28 mouse cellular contexts compared by ENCODE assay signal in the genomic region with DNA sequence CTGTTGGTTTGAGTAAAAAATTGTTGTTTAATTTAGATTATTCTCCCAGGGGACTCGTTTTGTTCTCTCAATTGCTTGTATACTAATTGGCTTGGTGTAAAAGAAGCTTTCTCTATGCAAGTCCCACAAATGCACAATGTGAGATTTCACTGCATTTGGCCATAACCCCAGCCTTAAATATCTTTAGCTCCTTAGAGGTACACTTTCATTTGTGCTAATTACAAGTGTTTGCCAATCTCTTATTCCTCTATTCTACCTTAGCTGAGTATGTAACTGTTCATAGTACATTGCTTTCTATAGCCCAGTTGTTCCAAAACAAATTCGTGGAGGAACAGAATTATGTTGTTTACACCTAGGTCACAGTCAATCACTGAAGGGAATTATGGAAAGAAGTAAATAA.
A peak's percentile ranks its signal among the peaks of the same experiment; 100 is the strongest.
DNase-seq lines count a peak whose midpoint lies in the region; ATAC-seq and TF ChIP-seq lines count a peak whose summit lies in the region.
"Had no signal": no experiment of that assay in that cellular context is flagged by ENCODE, and none has a peak within 500 bp of the region (broad histone marks: within the 10 kb centered on the region; RNA-seq: fewer than 3 reads in every experiment).

No protein-coding gene starts in this region.

- no peaks in the 10 kb centered on the region for H3K27me3 ChIP-seq in hindbrain, embryonic 15.5 days
- no peaks in the 10 kb centered on the region for H3K27me3 ChIP-seq in hindbrain, embryonic 11.5 days (ENCODE audit: control insufficient read depth, insufficient read depth, low read length)
- H3K27me3 ChIP-seq in midbrain, postnatal 0 days (ENCODE audit: insufficient read depth, low read length) = no peaks in the 10 kb centered on the region
- H3K27me3 ChIP-seq in midbrain, embryonic 10.5 days (ENCODE audit: low read depth, poor library complexity, severe bottlenecking) = no peaks in the 10 kb centered on the region
- no peaks in the 10 kb centered on the region for H3K27me3 ChIP-seq in neural tube, embryonic 14.5 days (ENCODE audit: control insufficient read depth, insufficient read depth, low read length)
- H3K27me3 ChIP-seq: CH12.LX; embryonic facial prominence, embryonic 12.5 days; embryonic facial prominence, embryonic 15.5 days; heart, embryonic 12.5 days; heart, embryonic 15.5 days; Patski had no signal

- H3K36me3 ChIP-seq in hindbrain, embryonic 15.5 days = no peaks in the 10 kb centered on the region
- no peaks in the 10 kb centered on the region for H3K36me3 ChIP-seq in hindbrain, embryonic 11.5 days (ENCODE audit: control insufficient read depth, insufficient read depth, low read length)
- no peaks in the 10 kb centered on the region for H3K36me3 ChIP-seq in midbrain, postnatal 0 days (ENCODE audit: insufficient read depth, low read length)
- H3K36me3 ChIP-seq in midbrain, embryonic 10.5 days = no peaks in the 10 kb centered on the region
- no peaks in the 10 kb centered on the region for H3K36me3 ChIP-seq in neural tube, embryonic 14.5 days (ENCODE audit: control insufficient read depth, insufficient read depth, low read length)
- H3K36me3 ChIP-seq: embryonic facial prominence, embryonic 12.5 days; embryonic facial prominence, embryonic 15.5 days; G1E; heart, embryonic 12.5 days; heart, embryonic 15.5 days had no signal

- 55% methylated on average over 2 of the region's 2 CpGs for WGBS in hindbrain, embryonic 15.5 days
- 68% methylated on average over 2 of the region's 2 CpGs for WGBS in hindbrain, embryonic 11.5 days
- WGBS in midbrain, postnatal 0 days = 63% methylated on average over 2 of the region's 2 CpGs
- WGBS in midbrain, embryonic 10.5 days = 71% methylated on average over 2 of the region's 2 CpGs
- WGBS in neural tube, embryonic 14.5 days = 48% methylated on average over 2 of the region's 2 CpGs

- H3K9me3 ChIP-seq in hindbrain, embryonic 15.5 days = no peaks in the 10 kb centered on the region
- H3K9me3 ChIP-seq in hindbrain, embryonic 11.5 days (ENCODE audit: control insufficient read depth, low read length) = no peaks in the 10 kb centered on the region
- H3K9me3 ChIP-seq in midbrain, postnatal 0 days (ENCODE audit: low read length) = no peaks in the 10 kb centered on the region
- no peaks in the 10 kb centered on the region for H3K9me3 ChIP-seq in midbrain, embryonic 10.5 days (replicated peaks)
- H3K9me3 ChIP-seq in neural tube, embryonic 14.5 days (ENCODE audit: control insufficient read depth, low read length) = no peaks in the 10 kb centered on the region
- H3K9me3 ChIP-seq: embryonic facial prominence, embryonic 12.5 days; embryonic facial prominence, embryonic 15.5 days; heart, embryonic 12.5 days; heart, embryonic 15.5 days had no signal

- no peak overlapping the region for H3K9ac ChIP-seq in hindbrain, embryonic 15.5 days
- H3K9ac ChIP-seq in hindbrain, embryonic 11.5 days (ENCODE audit: low read depth, low read length) = no peak overlapping the region
- no peak overlapping the region for H3K9ac ChIP-seq in midbrain, postnatal 0 days (replicated peaks; ENCODE audit: low read length, poor library complexity, severe bottlenecking)
- no peak overlapping the region for H3K9ac ChIP-seq in neural tube, embryonic 14.5 days (replicated peaks; ENCODE audit: low read depth, low read length)
- H3K9ac ChIP-seq: embryonic facial prominence, embryonic 12.5 days; embryonic facial prominence, embryonic 15.5 days; forebrain, postnatal 0 days; heart, embryonic 12.5 days; heart, embryonic 15.5 days had no signal

- no peak overlapping the region for H3K4me2 ChIP-seq in hindbrain, embryonic 15.5 days
- H3K4me2 ChIP-seq in hindbrain, embryonic 11.5 days (replicated peaks; ENCODE audit: low read depth, low read length) = no peak overlapping the region
- no peak overlapping the region for H3K4me2 ChIP-seq in midbrain, postnatal 0 days (ENCODE audit: low read depth, low read length, poor library complexity, severe bottlenecking)
- no peak overlapping the region for H3K4me2 ChIP-seq in neural tube, embryonic 14.5 days (ENCODE audit: low read depth, low read length)
- H3K4me2 ChIP-seq: embryonic facial prominence, embryonic 12.5 days; embryonic facial prominence, embryonic 15.5 days; heart, embryonic 12.5 days; heart, embryonic 15.5 days had no signal

- DNase-seq in hindbrain, embryonic 11.5 days (ENCODE audit: low spot score) = no peak
- DNase-seq in midbrain, postnatal 0 days (ENCODE audit: low spot score) = peak; percentile 34
- no peak for DNase-seq in midbrain, embryonic 10.5 days (ENCODE audit: low spot score)
- no peak for DNase-seq in left cerebral cortex, adult 11 months (ENCODE audit: low spot score)
- DNase-seq: adrenal gland, postnatal 10 days; adrenal gland, postnatal 36 days; B cell, adult 2 months; cerebellum, adult 11 months; cerebellum, adult 2 months; cerebellum, adult 9-11 months; cerebellum, postnatal 25 days; forebrain, postnatal 0 days; gastrocnemius, adult 2 months; gastrocnemius, postnatal 14 days; heart, adult 18-20 months; heart, postnatal 10 days; heart, postnatal 36 days had no signal

- no peak overlapping the region for H3K4me3 ChIP-seq in hindbrain, embryonic 15.5 days
- no peak overlapping the region for H3K4me3 ChIP-seq in hindbrain, embryonic 11.5 days (ENCODE audit: low read depth, low read length)
- no peak overlapping the region for H3K4me3 ChIP-seq in midbrain, postnatal 0 days (ENCODE audit: low read depth, low read length)
- no peak overlapping the region for H3K4me3 ChIP-seq in midbrain, embryonic 10.5 days
- no peak overlapping the region for H3K4me3 ChIP-seq in neural tube, embryonic 14.5 days (ENCODE audit: low read depth, low read length)
- H3K4me3 ChIP-seq: embryonic facial prominence, embryonic 12.5 days; embryonic facial prominence, embryonic 15.5 days; gastrocnemius, adult 2 months; heart, embryonic 12.5 days; heart, embryonic 15.5 days had no signal

- no peak for TF ChIP-seq CTCF in midbrain, postnatal 0 days (IDR thresholded peaks at IDR 0.05)

- no peak overlapping the region for H3K27ac ChIP-seq in hindbrain, embryonic 15.5 days (replicated peaks)
- H3K27ac ChIP-seq in hindbrain, embryonic 11.5 days (ENCODE audit: low read depth, low read length) = no peak overlapping the region
- no peak overlapping the region for H3K27ac ChIP-seq in midbrain, postnatal 0 days (ENCODE audit: low read depth, low read length)
- H3K27ac ChIP-seq in midbrain, embryonic 10.5 days (replicated peaks) = no peak overlapping the region
- no peak overlapping the region for H3K27ac ChIP-seq in neural tube, embryonic 14.5 days (ENCODE audit: low read depth, low read length)
- H3K27ac ChIP-seq: embryonic facial prominence, embryonic 12.5 days; embryonic facial prominence, embryonic 15.5 days; gastrocnemius, adult 2 months; heart, embryonic 15.5 days had no signal

- H3K4me1 ChIP-seq in hindbrain, embryonic 15.5 days (replicated peaks) = no peaks in the 10 kb centered on the region
- H3K4me1 ChIP-seq in hindbrain, embryonic 11.5 days (replicated peaks; ENCODE audit: control insufficient read depth, insufficient read depth, low read length) = no peaks in the 10 kb centered on the region
- no peaks in the 10 kb centered on the region for H3K4me1 ChIP-seq in midbrain, postnatal 0 days (ENCODE audit: insufficient read depth, low read length)
- H3K4me1 ChIP-seq in midbrain, embryonic 10.5 days = no peaks in the 10 kb centered on the region
- no peaks in the 10 kb centered on the region for H3K4me1 ChIP-seq in neural tube, embryonic 14.5 days (ENCODE audit: control insufficient read depth, insufficient read depth, low read length)
- H3K4me1 ChIP-seq: embryonic facial prominence, embryonic 12.5 days; embryonic facial prominence, embryonic 15.5 days; heart, embryonic 12.5 days; heart, embryonic 15.5 days had no signal

- peak; percentile 65; the same call in 1 of the 2 replicates for ATAC-seq in hindbrain, embryonic 15.5 days (ENCODE audit: low FRiP score, low read depth)
- ATAC-seq in hindbrain, embryonic 11.5 days (ENCODE audit: low FRiP score) = no peak
- no peak for ATAC-seq in midbrain, postnatal 0 days (ENCODE audit: low FRiP score)
- ATAC-seq in neural tube, embryonic 14.5 days (ENCODE audit: low read depth) = peak; percentile 49; the same call in 1 of the 2 replicates
- ATAC-seq: forebrain, embryonic 14.5 days; forebrain, postnatal 0 days; intestine, postnatal 0 days; Patski had no signal

Comparison
In these comparisons a context has a peak if more than half of its experiments do, and no peak if none do; other contexts are left out.
1. ATAC-seq: peak in hindbrain, embryonic 15.5 days (single experiment) and neural tube, embryonic 14.5 days (single experiment); none in hindbrain, embryonic 11.5 days (single experiment) and midbrain, postnatal 0 days (single experiment).